ENCODE assay signal across 12 mouse cellular contexts in genomic region chr14:60912981-60913468, GRCm38 (mm10).
DNase-seq lines count a peak whose midpoint lies in the region; ATAC-seq lines count a peak whose summit lies in the region.
"Had no signal": no experiment of that assay in that cellular context is flagged by ENCODE, and none has a peak within 500 bp of the region (broad histone marks: within the 10 kb centered on the region; RNA-seq: fewer than 3 reads in every experiment).

No protein-coding gene starts in this region.

- H3K27ac ChIP-seq in midbrain, embryonic 10.5 days (replicated peaks), result peak overlapping the region; percentile 66
- H3K27ac ChIP-seq in midbrain, embryonic 16.5 days (ENCODE audit: low read length), result no peak overlapping the region
- H3K27ac ChIP-seq in heart, embryonic 13.5 days (replicated peaks), result 0 out of 2 replicates have a peak overlapping the region, but pooled peaks have one; percentile 28
- H3K27ac ChIP-seq: embryonic facial prominence, embryonic 13.5 days; limb, embryonic 15.5 days had no signal

- H3K4me3 ChIP-seq in midbrain, embryonic 10.5 days, result no peak overlapping the region
- H3K4me3 ChIP-seq in midbrain, embryonic 16.5 days (ENCODE audit: low read depth, low read length), result no peak overlapping the region
- no peak overlapping the region for H3K4me3 ChIP-seq in heart, embryonic 13.5 days
- H3K4me3 ChIP-seq: embryonic facial prominence, embryonic 13.5 days; limb, embryonic 15.5 days had no signal

- DNase-seq in heart, adult 11 months, result peak; percentile 90
- no peak for DNase-seq in heart, postnatal 36 days
- no peak for DNase-seq in midbrain, embryonic 10.5 days (ENCODE audit: low spot score)
- peak; percentile 44 for DNase-seq in mesoderm, embryonic 11.5 days (ENCODE audit: low read depth, low spot score)
- no peak for DNase-seq in left cerebral cortex, postnatal 25 days (ENCODE audit: low spot score in 2 of 2)
- no peak for DNase-seq in adrenal gland, postnatal 25 days
- DNase-seq: layer of hippocampus, adult 9-11 months; thymus, adult 2 months had no signal

- H3K9me3 ChIP-seq in midbrain, embryonic 10.5 days (replicated peaks), result no peaks in the 10 kb centered on the region
- no peaks in the 10 kb centered on the region for H3K9me3 ChIP-seq in midbrain, embryonic 16.5 days (replicated peaks; ENCODE audit: control insufficient read depth, low read length, poor library complexity, severe bottlenecking)
- H3K9me3 ChIP-seq in heart, embryonic 13.5 days, result no peaks in the 10 kb centered on the region
- H3K9me3 ChIP-seq: embryonic facial prominence, embryonic 13.5 days; limb, embryonic 15.5 days had no signal

- intact Hi-C loops in heart, postnatal 36 days (cut with DNase I), result no loop called here
- intact Hi-C loops in left cerebral cortex, postnatal 25 days (cut with DNase I), result no loop called here

- WGBS in midbrain, embryonic 10.5 days, result 30% methylated on average over 8 of the region's 8 CpGs
- 4% methylated on average over 8 of the region's 8 CpGs for WGBS in midbrain, embryonic 16.5 days
- WGBS in heart, embryonic 13.5 days, result 21% methylated on average over 8 of the region's 8 CpGs

- peaks cover 30% of the 10 kb centered on the region for H3K4me1 ChIP-seq in midbrain, embryonic 10.5 days
- no peaks in the 10 kb centered on the region for H3K4me1 ChIP-seq in midbrain, embryonic 16.5 days (ENCODE audit: control insufficient read depth, insufficient read depth, low read length)
- H3K4me1 ChIP-seq in heart, embryonic 13.5 days, result peaks cover 27% of the 10 kb centered on the region

- 0 out of 2 replicates have a peak, but pooled peaks cover 2% of the 10 kb centered on the region for H3K36me3 ChIP-seq in midbrain, embryonic 10.5 days
- no peaks in the 10 kb centered on the region for H3K36me3 ChIP-seq in midbrain, embryonic 16.5 days (ENCODE audit: control insufficient read depth, insufficient read depth, low read length)
- no peaks in the 10 kb centered on the region for H3K36me3 ChIP-seq in heart, embryonic 13.5 days
- H3K36me3 ChIP-seq: embryonic facial prominence, embryonic 13.5 days; limb, embryonic 15.5 days had no signal

- H3K4me2 ChIP-seq in midbrain, embryonic 16.5 days (ENCODE audit: low read length), result no peak overlapping the region
- H3K4me2 ChIP-seq in heart, embryonic 13.5 days, result no peak overlapping the region
- H3K4me2 ChIP-seq: embryonic facial prominence, embryonic 13.5 days; limb, embryonic 15.5 days had no signal

- no peak for ATAC-seq in midbrain, embryonic 16.5 days
- ATAC-seq in heart, embryonic 13.5 days (ENCODE audit: extremely low read depth, insufficient number of reproducible peaks, low FRiP score, low TSS enrichment), result no peak

- H3K27me3 ChIP-seq in midbrain, embryonic 10.5 days (ENCODE audit: low read depth, poor library complexity, severe bottlenecking), result no peaks in the 10 kb centered on the region
- no peaks in the 10 kb centered on the region for H3K27me3 ChIP-seq in midbrain, embryonic 16.5 days (ENCODE audit: control insufficient read depth, insufficient read depth, low read depth, low read length)
- H3K27me3 ChIP-seq in heart, embryonic 13.5 days (replicated peaks), result no peaks in the 10 kb centered on the region
- H3K27me3 ChIP-seq: embryonic facial prominence, embryonic 13.5 days; limb, embryonic 15.5 days had no signal

- H3K9ac ChIP-seq in midbrain, embryonic 16.5 days (ENCODE audit: low read depth, low read length), result no peak overlapping the region
- H3K9ac ChIP-seq in heart, embryonic 13.5 days, result no peak overlapping the region
- H3K9ac ChIP-seq: embryonic facial prominence, embryonic 13.5 days; limb, embryonic 15.5 days had no signal

Comparison
In these comparisons a context has a peak if more than half of its experiments do, and no peak if none do; other contexts are left out.
1. DNase-seq: peak in heart, adult 11 months (single experiment) and mesoderm, embryonic 11.5 days (single experiment); none in heart, postnatal 36 days (0 of 2), midbrain, embryonic 10.5 days (single experiment), left cerebral cortex, postnatal 25 days (0 of 2) and adrenal gland, postnatal 25 days (single experiment).